Comparison of ENCODE assay signal across 30 mouse cellular contexts in the genomic region with DNA sequence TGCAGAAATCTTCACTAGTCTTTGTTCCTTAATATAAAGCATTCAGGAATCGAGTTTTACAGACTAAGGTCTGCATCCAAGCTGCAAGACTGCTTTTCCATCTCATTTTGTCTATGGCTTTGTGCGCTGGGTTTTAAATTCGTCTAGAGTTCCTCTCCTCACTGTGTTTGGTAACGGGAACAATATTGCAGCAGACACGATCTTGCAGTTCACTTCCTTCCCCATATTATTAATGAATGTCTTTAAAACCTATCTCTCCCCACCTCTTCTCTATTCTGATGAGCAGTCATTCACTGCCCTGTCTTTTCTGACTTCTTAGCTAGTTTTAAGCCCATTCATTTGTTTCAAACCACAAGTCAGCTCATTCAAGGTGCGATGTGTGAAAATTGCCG. TPM values are rescaled to one million over a fixed set of nuclear protein-coding genes. Genes with fewer than 3 reads are reported as not detected.
A peak's percentile ranks its signal among the peaks of the same experiment; 100 is the strongest.
DNase-seq lines count a peak whose midpoint lies in the region; ATAC-seq and TF ChIP-seq lines count a peak whose summit lies in the region.
"Had no signal": no experiment of that assay in that cellular context is flagged by ENCODE, and none has a peak within 500 bp of the region (broad histone marks: within the 10 kb centered on the region; RNA-seq: fewer than 3 reads in every experiment).

No protein-coding gene starts in this region.

- no peak for TF ChIP-seq EP300 in lung, postnatal 0 days (IDR thresholded peaks at IDR 0.05)

- WGBS in lung, postnatal 0 days, result 59% methylated on average over 7 of the region's 7 CpGs
- WGBS in intestine, postnatal 0 days, result 80% methylated on average over 7 of the region's 7 CpGs

- H3K4me3 ChIP-seq in lung, postnatal 0 days (ENCODE audit: low read depth, low read length), result no peak overlapping the region
- H3K4me3 ChIP-seq in bone marrow macrophage, adult 2 months (ENCODE audit: insufficient read depth, low read length), result no peak overlapping the region
- H3K4me3 ChIP-seq in intestine, postnatal 0 days (ENCODE audit: low read depth, low read length), result no peak overlapping the region
- H3K4me3 ChIP-seq: embryonic facial prominence, embryonic 12.5 days; forebrain, embryonic 15.5 days; intestine, embryonic 15.5 days; layer of hippocampus, adult 2 months; midbrain, embryonic 10.5 days; midbrain, embryonic 15.5 days had no signal

- TF ChIP-seq POLR2A in bone marrow macrophage, adult 2 months (IDR thresholded peaks at IDR 0.05; ENCODE audit: borderline replicate concordance, low read depth, low read length), result no peak

- H3K36me3 ChIP-seq in lung, postnatal 0 days (ENCODE audit: insufficient read depth, low read length), result no peaks in the 10 kb centered on the region
- H3K36me3 ChIP-seq in intestine, postnatal 0 days (ENCODE audit: control insufficient read depth, insufficient read depth), result no peaks in the 10 kb centered on the region
- H3K36me3 ChIP-seq: embryonic facial prominence, embryonic 12.5 days; forebrain, embryonic 15.5 days; intestine, embryonic 15.5 days; midbrain, embryonic 10.5 days; midbrain, embryonic 15.5 days had no signal

- no peak for TF ChIP-seq CTCF in lung, postnatal 0 days (IDR thresholded peaks at IDR 0.05)
- TF ChIP-seq CTCF in bone marrow macrophage, adult 2 months (IDR thresholded peaks at IDR 0.05; ENCODE audit: low read depth, low read length), result no peak
- no peak for TF ChIP-seq CTCF in intestine, postnatal 0 days (IDR thresholded peaks at IDR 0.05; ENCODE audit: low read depth)

- no peak for ATAC-seq in lung, postnatal 0 days
- peak; percentile 77 for ATAC-seq in megakaryocyte, adult 5-6 weeks (ENCODE audit: poor library complexity, severe bottlenecking)
- no peak for ATAC-seq in intestine, postnatal 0 days
- ATAC-seq: CD4-positive, CD25-positive, alpha-beta regulatory T cell, adult 4 months; forebrain, embryonic 15.5 days; hindbrain, postnatal 0 days; intestine, embryonic 15.5 days; midbrain, embryonic 15.5 days had no signal

- H3K4me2 ChIP-seq in lung, postnatal 0 days (replicated peaks; ENCODE audit: low read depth, low read length), result no peak overlapping the region
- no peak overlapping the region for H3K4me2 ChIP-seq in intestine, postnatal 0 days (replicated peaks; ENCODE audit: low read depth)
- H3K4me2 ChIP-seq: embryonic facial prominence, embryonic 12.5 days; forebrain, embryonic 15.5 days; intestine, embryonic 15.5 days; lung, embryonic 14.5 days; midbrain, embryonic 15.5 days had no signal

- H3K27me3 ChIP-seq in lung, postnatal 0 days (replicated peaks; ENCODE audit: insufficient read depth, low read length), result no peaks in the 10 kb centered on the region
- H3K27me3 ChIP-seq in intestine, postnatal 0 days (replicated peaks; ENCODE audit: control insufficient read depth, insufficient read depth, low read length), result no peaks in the 10 kb centered on the region
- H3K27me3 ChIP-seq: forebrain, embryonic 15.5 days; intestine, embryonic 15.5 days had no signal

- no peak overlapping the region for H3K9ac ChIP-seq in lung, postnatal 0 days (replicated peaks; ENCODE audit: low read depth)
- no peak overlapping the region for H3K9ac ChIP-seq in intestine, postnatal 0 days (ENCODE audit: low read depth, low read length)
- H3K9ac ChIP-seq: embryonic facial prominence, embryonic 12.5 days; forebrain, embryonic 15.5 days; intestine, embryonic 15.5 days; liver, embryonic 14.5 days; lung, embryonic 14.5 days; midbrain, embryonic 15.5 days had no signal

- no peak overlapping the region for H3K27ac ChIP-seq in lung, postnatal 0 days (ENCODE audit: low read length)
- H3K27ac ChIP-seq in bone marrow macrophage, adult 2 months (ENCODE audit: insufficient read depth, low read depth, low read length), result peak overlapping the region; percentile 58; the same call in 1 of the 2 replicates
- H3K27ac ChIP-seq in intestine, postnatal 0 days (ENCODE audit: low read depth, low read length), result no peak overlapping the region
- H3K27ac ChIP-seq: embryonic facial prominence, embryonic 12.5 days; forebrain, embryonic 15.5 days; hindbrain, postnatal 0 days; intestine, embryonic 15.5 days; liver, embryonic 14.5 days; midbrain, embryonic 10.5 days; midbrain, embryonic 15.5 days had no signal

- no peaks in the 10 kb centered on the region for H3K4me1 ChIP-seq in lung, postnatal 0 days (ENCODE audit: insufficient read depth, low read depth, low read length)
- peaks cover 35% of the 10 kb centered on the region for H3K4me1 ChIP-seq in bone marrow macrophage, adult 2 months (ENCODE audit: control insufficient read depth, insufficient read depth, low read length)
- H3K4me1 ChIP-seq in intestine, postnatal 0 days (replicated peaks; ENCODE audit: control insufficient read depth, insufficient read depth, low read length), result 0 out of 2 replicates have a peak, but pooled peaks cover 6% of the 10 kb centered on the region
- H3K4me1 ChIP-seq: forebrain, embryonic 15.5 days; midbrain, embryonic 15.5 days had no signal

- H3K9me3 ChIP-seq in lung, postnatal 0 days (ENCODE audit: low read length), result no peaks in the 10 kb centered on the region
- no peaks in the 10 kb centered on the region for H3K9me3 ChIP-seq in intestine, postnatal 0 days (ENCODE audit: control insufficient read depth)
- H3K9me3 ChIP-seq: embryonic facial prominence, embryonic 12.5 days; forebrain, embryonic 15.5 days; intestine, embryonic 15.5 days; midbrain, embryonic 10.5 days; midbrain, embryonic 15.5 days had no signal

- DNase-seq in lung, postnatal 0 days (ENCODE audit: low spot score), result peak; percentile 37
- DNase-seq in lung, postnatal 25 days (ENCODE audit: low spot score), result no peak
- DNase-seq in kidney, postnatal 36 days, result no peak
- DNase-seq in kidney, adult 9 months, result no peak
- DNase-seq: adrenal gland, adult 8-10 months; cerebellum, adult 8-10 months; cerebellum, postnatal 36 days; embryo, embryonic 11 days; gastrocnemius, postnatal 10 days; heart, postnatal 14 days; kidney, adult 8-10 months; kidney, postnatal 25 days; lung, embryonic 14.5 days; lung, postnatal 4 days; right cerebral cortex, adult 18-20 months; spleen, adult 18-20 months; thymus, adult 2 months; thymus, postnatal 4 days had no signal

RNA-seq across cellular contexts. Expression of a gene that starts 5.7 kb away (rescaled TPM):
- polyA plus RNA-seq in lung, postnatal 0 days (2015; fragmentation: Nextera tagmentation; extraction: Ambion mirVana), result 12.3 and 15.6 TPM in 2 replicates
- 5.2 and 6.0 TPM in 2 replicates for polyA plus RNA-seq in bone marrow macrophage, adult 2 months (2012; ENCODE audit: insufficient read depth, insufficient read length, missing spikeins)
- total RNA-seq in megakaryocyte, adult 5-6 weeks (2015), result 14.5 and 16.9 TPM in 2 replicates
- 12.2 and 15.2 TPM in 2 replicates for total RNA-seq in megakaryocyte, adult 5-6 weeks (2017)
- polyA plus RNA-seq in intestine, postnatal 0 days (2015; fragmentation: Nextera tagmentation; extraction: Ambion mirVana), result 16.2 and 18.2 TPM in 2 replicates
